Mouse (Mus musculus) urinary bladder, postnatal 14 days (tissue): ENCODE measurements around the gene Gm5728.
"Not testable (repeated sequence)": the region's sequence is repeated elsewhere in the genome, so short reads cannot be mapped to it uniquely, and the experiment has no call there.

Experiments used
- DNase-seq: peaks from one replicate; pipeline ENCODE4 v3.0.0; 2021; ENCODE audit warnings: low spot score

Gm5728 gene

GRCm38 (mm10) chr7:20375310-20375709, at the start of gene Gm5728:
TSS of gene Gm5728 (minus strand) at chr7:20375410.
- not testable (repeated sequence) for DNase-seq

GRCm38 (mm10) chr7:20417642-20418041, 42.4 kb upstream of the Gm5728 start, which contains the start of gene Vmn1r100:
TSS of gene Vmn1r100 (plus strand) at chr7:20417942.
- DNase-seq: not testable (repeated sequence)

- not testable (repeated sequence) for DNase-seq
Measured at GRCm38 (mm10) chr7:20333965-20334364, 41.2 kb downstream of the Gm5728 start, which contains the start of gene Gm4133. TSS of gene Gm4133 (minus strand) at chr7:20334065.
